Mouse (Mus musculus): ENCODE data around the gene Wdr45.
"Not testable (repeated sequence)": the region's sequence is repeated elsewhere in the genome, so short reads cannot be mapped to it uniquely, and the experiment has no call there.

Gene Wdr45

DNA sequence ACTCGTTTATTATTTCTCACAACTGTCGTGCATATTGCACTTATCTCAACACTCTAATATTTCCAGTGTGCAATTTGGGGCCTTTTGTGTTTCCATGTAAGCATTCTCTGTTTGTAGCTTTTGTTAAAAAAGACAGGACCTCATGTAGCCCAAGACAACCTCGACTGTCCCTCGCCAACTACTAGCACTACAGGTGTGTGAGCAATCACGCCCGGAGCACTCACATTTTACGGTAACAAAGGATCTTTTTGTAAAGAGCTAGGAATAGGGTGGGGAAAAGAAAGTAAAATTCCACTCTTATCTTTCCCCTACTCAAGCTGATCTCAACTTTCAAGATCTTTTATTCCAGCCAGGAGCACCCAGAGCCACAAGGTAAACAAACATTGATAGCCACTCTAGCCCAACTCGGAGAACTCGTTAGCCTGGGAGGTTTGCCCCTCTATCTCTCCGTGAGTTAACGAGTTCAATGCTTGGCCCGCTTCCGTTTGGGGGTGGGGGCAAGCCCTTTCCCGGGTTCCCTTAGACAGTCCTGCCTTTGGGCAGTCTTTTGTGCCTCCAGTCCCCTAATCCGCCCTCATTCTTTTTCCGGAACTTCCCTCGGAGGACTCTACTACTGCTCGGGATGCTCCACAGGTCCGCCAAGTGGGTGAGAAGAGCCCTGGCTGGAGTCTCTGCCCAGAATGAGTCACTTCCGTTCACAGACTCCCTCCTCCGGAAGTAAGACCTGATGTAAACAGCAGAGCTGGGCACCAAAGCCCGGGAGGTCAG, 7.6 kb downstream of the Wdr45 start, which contains the start of gene Gm45208:
TSS of gene Gm45208 (plus strand) at position 732 of the 768 bp plus-strand sequence.
- DNase-seq (ENCODE audit: low read depth, low spot score) = peak; percentile 69

DNA sequence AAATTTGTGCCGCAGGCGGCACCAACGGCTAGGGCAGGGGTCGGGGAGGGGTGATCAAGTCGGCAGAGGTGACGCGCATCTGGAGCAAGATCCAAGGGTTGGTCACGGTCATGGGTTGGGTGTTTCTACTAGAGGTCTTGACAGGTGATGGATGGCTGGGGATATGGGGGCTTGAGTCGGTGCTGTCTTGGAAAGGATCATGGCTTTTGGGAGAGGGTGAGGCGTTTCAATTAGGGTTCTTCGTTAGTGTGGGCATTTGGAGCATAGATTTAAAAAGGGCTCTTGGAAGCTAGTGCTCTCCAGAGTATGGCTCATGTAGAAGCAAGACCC, 8.1 kb downstream of the Wdr45 start:
- no peak for DNase-seq (ENCODE audit: low read depth, low spot score)

DNA sequence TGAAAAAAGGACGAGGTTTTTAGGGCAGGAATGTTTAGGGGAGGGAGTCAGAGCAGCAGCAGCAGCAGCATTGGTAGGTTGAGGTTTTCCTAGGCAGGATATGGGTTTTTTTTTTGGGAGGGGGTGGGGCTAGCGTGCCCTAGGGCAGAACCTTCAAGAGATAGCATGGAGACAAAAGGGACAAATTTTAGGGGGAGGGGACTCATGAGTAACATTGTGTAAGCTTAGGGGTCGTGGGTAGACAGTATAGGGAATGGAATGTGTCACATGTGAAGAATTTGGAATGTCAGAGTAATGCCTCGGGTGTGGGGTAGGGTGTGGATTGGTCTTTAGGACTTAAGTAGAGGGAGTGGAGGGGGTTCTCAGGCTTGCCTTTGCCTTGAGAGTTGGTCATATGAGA, 8.6 kb downstream of the Wdr45 start:
- DNase-seq (ENCODE audit: low read depth, low spot score) = no peak

- DNase-seq (ENCODE audit: low read depth, low spot score) = no peak
Measured at GRCm38 (mm10) chrX:7724135-7724534, 10.0 kb downstream of the Wdr45 start.

DNA sequence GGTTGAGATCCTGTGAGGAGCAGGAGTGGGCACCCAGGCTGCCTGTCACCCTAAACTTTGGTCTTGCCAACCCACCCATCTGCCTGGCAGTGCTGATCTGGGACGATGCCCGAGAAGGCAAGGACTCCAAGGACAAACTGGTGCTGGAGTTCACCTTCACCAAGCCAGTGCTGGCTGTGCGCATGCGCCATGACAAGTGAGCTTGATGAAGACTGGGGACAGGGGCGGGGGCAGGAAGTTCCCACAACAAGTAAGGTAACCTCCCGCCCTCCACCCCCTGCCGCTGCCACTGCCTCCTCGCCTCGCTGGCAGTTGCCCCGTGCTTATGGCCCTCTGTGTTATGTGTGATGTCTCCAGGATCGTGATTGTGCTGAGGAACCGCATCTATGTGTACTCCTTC, 11.7 kb downstream of the Wdr45 start:
- DNase-seq (ENCODE audit: low read depth, low spot score) = no peak

DNA sequence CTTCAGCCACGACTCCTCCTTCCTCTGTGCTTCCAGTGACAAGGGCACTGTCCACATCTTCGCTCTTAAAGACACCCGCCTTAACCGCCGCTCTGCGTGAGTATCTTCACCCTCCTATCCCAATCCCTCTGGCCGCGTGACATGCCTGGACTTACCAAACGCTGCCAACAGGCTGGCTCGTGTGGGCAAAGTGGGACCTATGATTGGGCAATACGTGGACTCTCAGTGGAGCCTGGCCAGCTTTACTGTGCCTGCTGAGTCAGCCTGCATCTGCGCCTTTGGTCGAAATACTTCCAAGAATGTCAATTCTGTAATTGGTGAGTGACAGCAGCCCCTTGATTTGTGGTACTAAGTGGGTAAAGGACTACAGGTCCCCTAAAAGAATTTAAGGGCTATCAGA, 13.0 kb downstream of the Wdr45 start:
- no peak for DNase-seq (ENCODE audit: low read depth, low spot score)

- DNase-seq (ENCODE audit: low read depth, low spot score) = peak; percentile 67
Measured at GRCm38 (mm10) chrX:7728215-7728921, 14.2 kb downstream of the Wdr45 start, which contains the start of gene Praf2. Praf2 (plus strand) TSS chrX:7728439.

DNA sequence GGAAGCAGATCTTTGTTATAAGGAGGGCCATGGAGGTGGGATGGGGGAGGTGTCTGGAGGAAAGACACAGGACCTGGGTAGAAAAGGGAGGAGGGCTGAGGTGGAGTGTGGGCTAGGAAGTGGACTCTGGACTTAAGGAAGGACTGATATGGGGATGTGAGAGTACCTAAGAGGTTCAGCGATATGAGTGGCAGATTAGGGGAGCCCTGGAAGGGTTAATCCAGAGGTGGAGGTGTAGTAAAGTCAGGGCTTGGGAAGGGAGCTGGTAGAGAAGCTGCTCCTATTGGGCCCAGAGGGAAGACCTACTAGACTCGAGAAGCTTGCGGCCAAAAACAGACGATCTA, 14.8 kb downstream of the Wdr45 start:
- DNase-seq (ENCODE audit: low read depth, low spot score) = no peak

DNA sequence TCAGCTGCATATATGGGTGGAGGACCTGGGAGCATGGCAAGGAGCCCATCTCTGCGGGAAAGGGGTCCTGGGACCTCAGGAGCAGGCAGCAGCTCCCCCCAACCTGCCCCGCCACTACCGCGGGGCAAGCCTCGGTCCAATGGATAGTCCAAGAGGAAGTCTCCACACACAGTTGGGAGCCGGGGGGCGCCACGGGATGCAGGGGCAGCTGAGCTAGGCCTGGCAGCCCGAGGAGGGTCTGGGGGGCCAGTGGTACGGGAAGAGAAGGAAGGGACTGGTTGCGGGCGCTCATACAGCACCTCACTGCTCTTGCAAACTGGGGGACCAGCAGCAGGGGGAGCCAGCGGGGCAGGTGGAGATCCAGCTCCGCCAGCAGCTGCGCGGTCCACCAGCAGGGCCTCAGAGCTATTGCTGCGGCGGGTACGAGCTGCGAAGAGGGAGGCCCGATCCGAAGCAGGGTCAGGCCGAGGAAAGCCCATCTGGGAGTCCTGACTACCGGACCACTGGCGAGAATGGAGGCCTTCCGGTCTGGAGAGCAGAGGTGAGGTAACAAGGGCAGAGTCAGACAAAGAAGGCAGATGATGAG, 19.5 kb downstream of the Wdr45 start:
- DNase-seq (ENCODE audit: low read depth, low spot score) = no peak

DNA sequence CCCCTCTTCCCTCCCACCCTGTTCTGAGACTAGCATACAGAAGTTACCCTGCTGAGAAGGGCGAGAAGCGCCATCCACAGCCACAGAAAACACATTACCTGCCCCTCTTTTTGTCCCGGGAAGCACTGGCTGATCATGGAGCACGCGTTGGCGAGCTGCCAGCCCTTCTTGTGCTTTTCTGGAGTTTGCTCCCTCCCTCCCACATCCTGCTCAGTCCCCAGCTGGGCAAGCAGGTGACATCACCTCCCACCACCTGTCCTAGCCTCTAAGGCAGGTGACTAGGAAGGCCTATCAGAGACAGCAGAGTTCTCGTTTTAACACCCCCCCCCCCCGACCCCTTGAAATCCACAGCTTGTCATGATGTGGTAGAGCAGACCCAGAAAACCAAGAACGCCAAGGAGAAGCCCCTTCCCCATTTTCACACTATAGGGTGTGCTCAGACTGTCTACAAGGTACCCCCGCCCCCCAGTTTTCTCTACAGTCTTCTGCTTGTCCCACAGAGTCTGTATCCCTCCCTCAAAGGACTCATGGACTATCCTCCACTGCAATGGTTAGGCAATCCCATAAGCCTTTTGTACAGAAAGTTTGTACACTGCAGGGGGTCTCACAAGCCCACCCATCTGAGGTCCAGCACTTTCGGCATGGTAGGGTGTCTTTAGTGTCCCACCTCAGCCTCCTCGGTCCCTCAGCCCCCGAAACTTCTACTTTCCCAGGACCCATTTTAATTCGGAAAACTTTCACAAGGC, 25.4 kb downstream of the Wdr45 start:
- DNase-seq (ENCODE audit: low read depth, low spot score) = no peak

DNA sequence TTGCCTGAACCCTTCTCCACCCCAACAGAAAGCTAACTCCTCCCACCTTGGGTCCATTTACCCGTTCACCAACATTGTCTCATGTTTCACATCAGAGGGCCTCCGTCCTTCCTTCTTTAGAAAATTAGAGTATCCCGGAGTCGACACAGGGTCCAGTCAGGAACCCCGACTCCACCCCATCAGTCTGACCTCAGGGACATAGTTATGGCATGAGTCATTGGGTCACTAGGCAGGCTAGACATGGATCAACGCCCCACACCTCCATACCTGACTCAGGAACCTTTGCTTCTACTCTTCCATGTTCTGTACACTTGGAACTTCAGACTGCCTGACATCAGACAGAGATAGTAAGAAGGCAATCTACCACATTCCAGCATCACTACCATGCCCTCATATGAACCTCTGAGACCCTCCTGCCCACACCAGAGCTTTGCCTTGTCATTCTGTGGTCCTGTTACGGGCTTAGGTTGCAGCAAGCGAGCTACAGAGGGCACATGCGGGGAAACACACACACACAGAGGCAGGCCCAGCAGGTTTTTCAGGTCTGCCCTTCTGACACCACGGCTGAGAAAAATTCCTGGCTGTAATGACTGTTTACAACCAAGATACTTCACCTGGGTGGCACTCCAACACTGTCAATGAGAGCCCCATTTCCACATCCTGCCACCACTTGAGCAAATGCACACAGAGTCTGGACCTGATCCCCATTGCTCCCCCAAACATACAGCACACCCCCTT, 26.1 kb downstream of the Wdr45 start:
- DNase-seq (ENCODE audit: low read depth, low spot score) = no peak

DNA sequence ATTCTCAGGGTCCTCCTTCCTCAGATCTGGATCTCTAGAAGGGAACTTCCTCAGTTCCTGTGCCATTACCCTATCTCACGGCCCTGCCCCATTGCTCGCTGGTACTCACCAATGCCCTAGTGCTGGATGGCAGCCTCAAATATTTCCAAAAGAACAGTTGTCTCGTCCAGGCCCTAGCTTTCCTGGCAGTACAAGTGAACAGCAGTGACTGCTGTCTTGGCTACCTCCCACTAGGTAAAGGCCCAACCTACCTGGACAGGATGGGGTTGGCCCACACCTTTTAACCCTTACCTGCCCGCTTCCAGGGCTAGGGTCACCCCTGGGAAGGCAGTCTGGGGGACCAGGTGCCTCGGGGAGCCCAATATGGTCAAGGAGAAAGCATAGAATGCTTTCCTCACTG, 27.0 kb downstream of the Wdr45 start:
- no peak for DNase-seq (ENCODE audit: low read depth, low spot score)

DNA sequence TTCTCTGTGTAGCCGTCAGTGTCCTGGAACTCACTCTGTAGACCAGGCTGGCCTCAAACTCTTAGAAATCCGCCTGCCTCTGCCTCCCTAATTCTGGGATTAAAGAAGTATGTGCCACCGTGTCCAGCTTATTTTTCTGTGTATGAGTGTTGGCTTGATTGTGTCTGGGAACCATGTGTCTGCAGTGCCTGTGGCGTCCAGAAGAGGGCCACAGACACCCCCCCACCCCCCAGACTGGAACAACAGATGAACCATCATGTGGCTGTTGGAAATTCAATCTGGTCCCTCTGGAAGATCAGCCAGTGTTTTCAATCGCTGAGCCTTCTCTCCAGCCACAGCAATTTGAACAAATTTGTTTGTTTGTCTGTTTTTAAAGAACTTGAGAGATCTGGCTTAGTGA, 29.3 kb downstream of the Wdr45 start:
- no peak for DNase-seq (ENCODE audit: low read depth, low spot score)

DNA sequence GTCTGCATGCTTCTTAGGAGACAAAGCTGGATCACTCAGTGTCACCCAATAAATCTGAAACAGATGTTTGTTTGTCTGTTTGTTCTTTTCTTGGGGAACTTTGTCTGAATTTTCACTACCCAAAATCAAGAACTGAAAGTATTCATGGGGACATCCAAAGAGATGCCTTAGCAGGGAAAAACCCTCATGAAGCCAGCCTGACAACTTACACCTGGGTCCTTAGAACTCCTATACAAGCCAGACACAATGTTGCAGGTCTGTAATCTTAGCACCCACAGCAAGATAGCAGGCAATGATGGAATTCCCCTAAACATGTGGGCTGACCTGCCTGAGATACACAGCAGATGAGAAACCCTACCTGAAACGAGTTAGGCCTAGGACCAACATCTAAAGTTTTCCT, 30.8 kb downstream of the Wdr45 start:
- no peak for DNase-seq (ENCODE audit: low read depth, low spot score)

DNA sequence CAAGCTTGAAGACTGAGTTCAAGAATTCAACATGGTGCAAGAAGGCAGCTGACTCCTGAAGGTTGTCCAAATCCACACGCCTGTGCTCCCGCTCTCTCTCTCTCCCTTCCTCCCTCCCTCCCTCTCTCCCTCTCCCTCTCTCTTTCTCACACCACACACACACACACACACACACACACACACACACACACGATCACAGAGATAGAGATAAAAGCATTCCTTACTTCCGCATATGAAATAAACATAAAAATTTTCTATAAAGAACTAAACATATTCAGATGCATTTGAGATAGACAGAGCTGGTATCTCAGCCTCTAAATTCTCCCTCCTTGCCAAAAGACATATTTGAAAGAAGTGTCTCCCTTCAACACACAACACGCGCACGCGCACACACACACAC, 31.3 kb downstream of the Wdr45 start:
- no peak for DNase-seq (ENCODE audit: low read depth, low spot score)

- peak; percentile 46 for DNase-seq (ENCODE audit: low read depth, low spot score)
Measured at GRCm38 (mm10) chrX:7750432-7751116, 36.4 kb downstream of the Wdr45 start, which contains the start of gene Ccdc120. Ccdc120 (minus strand) TSS chrX:7750905.

GRCm38 (mm10) chrX:7753627-7754026, 39.5 kb downstream of the Wdr45 start:
- DNase-seq (ENCODE audit: low read depth, low spot score) = not testable (repeated sequence)

DNA sequence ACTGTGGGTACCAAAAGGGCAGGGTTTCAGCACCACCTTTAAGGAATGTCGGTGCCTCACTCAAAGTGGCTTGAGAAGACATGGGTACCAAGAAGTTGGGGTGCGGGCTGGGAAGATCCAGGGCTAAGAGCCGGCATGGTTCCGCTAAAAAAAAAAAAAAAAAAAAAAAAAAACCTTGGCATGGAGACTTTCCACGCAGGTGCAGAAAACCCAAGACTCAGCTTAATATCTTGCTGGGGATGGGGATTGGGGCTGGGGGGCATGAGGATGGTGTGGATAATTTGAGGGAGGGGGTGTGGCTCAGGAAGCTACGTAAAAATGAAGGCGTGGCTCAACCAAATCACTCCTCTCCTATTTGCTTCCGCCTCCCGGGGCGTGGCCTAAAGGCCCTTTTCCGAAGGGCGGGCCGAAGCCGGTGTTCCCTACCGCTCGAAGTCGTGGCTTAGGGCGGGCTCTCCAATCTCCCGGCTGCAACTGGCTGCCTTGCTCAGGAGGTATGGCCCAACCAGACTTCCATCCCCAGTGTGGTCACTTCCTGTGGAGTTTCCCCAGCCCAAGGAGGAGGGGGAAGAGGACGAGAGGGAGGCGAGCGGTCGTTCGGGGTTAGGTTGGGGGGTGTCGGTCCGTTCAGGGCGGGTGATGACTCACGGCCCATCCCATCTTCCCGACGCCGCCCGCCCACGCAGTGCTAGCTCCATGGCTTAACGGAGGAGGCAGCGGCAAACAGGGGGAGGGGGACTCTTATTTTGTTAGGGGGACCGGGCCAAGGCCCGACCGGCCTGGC, 48.2 kb downstream of the Wdr45 start, which contains the start of gene Tfe3:
TSS of gene Tfe3 (plus strand) at position 424 of the 784 bp plus-strand sequence.
- peak; percentile 78 for DNase-seq (ENCODE audit: low read depth, low spot score)

GRCm38 (mm10) chrX:7762921-7763197, 48.7 kb downstream of the Wdr45 start:
- no peak for DNase-seq (ENCODE audit: low read depth, low spot score)

Measured in retina, adult 2 months (tissue).